Mouse (Mus musculus): ENCODE measurements at regions not wholly inside any gene's neighbourhood (a gene's known extent, or its start where the extent isn't known, plus 50 kb on each side); places are given as distances from the start of the nearest gene placed in this dataset.

- WGBS = 17% methylated on average over 3 of the region's 3 CpGs
- no peaks in the 10 kb centered on the region for H3K27me3 ChIP-seq
- no peaks in the 10 kb centered on the region for H3K9me3 ChIP-seq
- no peak overlapping the region for H3K9ac ChIP-seq (replicated peaks)
- ATAC-seq (ENCODE audit: insufficient number of reproducible peaks, insufficient read depth, low FRiP score, low TSS enrichment, low read depth) = peak; percentile 83
- no peak overlapping the region for H3K4me3 ChIP-seq (replicated peaks)
- H3K4me1 ChIP-seq (replicated peaks) = peaks cover 18% of the 10 kb centered on the region
- no peaks in the 10 kb centered on the region for H3K36me3 ChIP-seq
- H3K27ac ChIP-seq = no peak overlapping the region
- H3K4me2 ChIP-seq = no peak overlapping the region
These were observed 368.0 kb downstream of the Sec23a start for GRCm38 (mm10) chr12:58643843-58644242.

GRCm38 (mm10) chr12:58639478-58639877 is 370.4 kb upstream of the Clec14a start:
- no peaks in the 10 kb centered on the region for H3K27me3 ChIP-seq
- no peak overlapping the region for H3K27ac ChIP-seq
- H3K4me2 ChIP-seq = no peak overlapping the region
- no peak overlapping the region for H3K9ac ChIP-seq (replicated peaks)
- H3K4me3 ChIP-seq (replicated peaks) = no peak overlapping the region
- 33% methylated on average over 1 of the region's 1 CpGs for WGBS
- no peak; the same call in 1 of the 2 replicates for ATAC-seq (ENCODE audit: insufficient number of reproducible peaks, insufficient read depth, low FRiP score, low TSS enrichment, low read depth)
- H3K4me1 ChIP-seq (replicated peaks) = peaks cover 19% of the 10 kb centered on the region
- H3K9me3 ChIP-seq = no peaks in the 10 kb centered on the region
- no peaks in the 10 kb centered on the region for H3K36me3 ChIP-seq

- H3K27me3 ChIP-seq = no peaks in the 10 kb centered on the region
- H3K27ac ChIP-seq = no peak overlapping the region
- no peaks in the 10 kb centered on the region for H3K9me3 ChIP-seq
- H3K4me1 ChIP-seq (replicated peaks) = peaks cover 13% of the 10 kb centered on the region
- ATAC-seq (ENCODE audit: insufficient number of reproducible peaks, insufficient read depth, low FRiP score, low TSS enrichment, low read depth) = no peak
- no peak overlapping the region for H3K4me3 ChIP-seq (replicated peaks)
- no peak overlapping the region for H3K9ac ChIP-seq (replicated peaks)
- WGBS = 68% methylated on average over 3 of the region's 3 CpGs
- no peak overlapping the region for H3K4me2 ChIP-seq
- H3K36me3 ChIP-seq = no peaks in the 10 kb centered on the region
These were observed 369.2 kb upstream of the Clec14a start for GRCm38 (mm10) chr12:58638260-58638659.

- no peak overlapping the region for H3K9ac ChIP-seq (replicated peaks)
- no peak overlapping the region for H3K4me2 ChIP-seq
- no peak overlapping the region for H3K27ac ChIP-seq
- H3K4me1 ChIP-seq (replicated peaks) = peaks cover 21% of the 10 kb centered on the region
- WGBS = 68% methylated on average over 3 of the region's 3 CpGs
- H3K9me3 ChIP-seq = no peaks in the 10 kb centered on the region
- ATAC-seq (ENCODE audit: insufficient number of reproducible peaks, insufficient read depth, low FRiP score, low TSS enrichment, low read depth) = no peak
- no peak overlapping the region for H3K4me3 ChIP-seq (replicated peaks)
- H3K36me3 ChIP-seq = no peaks in the 10 kb centered on the region
- H3K27me3 ChIP-seq = no peaks in the 10 kb centered on the region
These were observed 363.4 kb upstream of the Clec14a start for GRCm38 (mm10) chr12:58632529-58632928.

DNA sequence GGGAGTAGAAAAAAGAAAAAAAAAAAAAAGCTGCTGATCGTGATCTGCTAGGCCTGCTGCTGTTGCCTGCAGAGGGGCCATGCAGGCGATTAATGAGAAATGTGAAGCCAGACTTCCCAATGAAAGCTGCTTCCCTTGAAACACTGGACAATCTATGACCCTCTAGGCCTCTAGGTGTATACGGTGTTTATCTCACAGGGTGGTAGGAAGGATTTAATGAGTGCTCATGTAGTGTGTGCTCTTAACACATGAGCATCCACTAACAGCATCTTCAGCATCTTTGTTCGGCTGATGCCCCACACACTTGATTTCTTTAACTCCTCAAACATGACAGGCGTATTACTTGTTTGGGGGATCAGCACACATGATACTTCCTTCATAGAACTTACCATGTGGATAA is 359.7 kb upstream of the Clec14a start:
- Histone ChIP-seq H3K4me3 (replicated peaks) (no peak overlapping the region), H3K9me3 (no peaks in the 10 kb centered on the region), H3K27ac (no peak overlapping the region), H3K27me3 (no peaks in the 10 kb centered on the region), H3K4me2 (no peak overlapping the region), H3K9ac (replicated peaks) (no peak overlapping the region), H3K36me3 (no peaks in the 10 kb centered on the region), H3K4me1 (replicated peaks) (peaks cover 17% of the 10 kb centered on the region)
- 45% methylated on average over 5 of the region's 5 CpGs for WGBS
- no peak for ATAC-seq (ENCODE audit: insufficient number of reproducible peaks, insufficient read depth, low FRiP score, low TSS enrichment, low read depth)

DNA sequence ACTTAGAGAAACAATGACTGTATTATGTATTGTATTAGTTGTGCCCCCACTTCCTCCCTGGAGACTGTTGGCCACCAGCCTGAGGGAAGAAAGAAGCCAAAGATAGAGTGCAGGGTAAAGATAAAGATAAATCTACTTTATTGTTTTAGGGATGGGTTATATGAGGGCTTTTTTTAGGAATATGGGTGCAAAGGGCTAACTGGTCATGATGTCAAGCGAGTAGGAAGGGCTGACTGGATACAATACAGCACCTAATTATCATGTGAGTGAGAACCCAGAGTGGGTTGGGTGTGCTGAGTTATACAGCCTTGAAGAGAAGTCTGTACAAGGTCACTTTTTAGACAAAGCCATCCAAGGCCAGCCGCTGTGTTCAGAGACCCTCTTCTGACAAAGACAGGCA is 356.1 kb upstream of the Clec14a start:
- WGBS = 91% methylated on average over 2 of the region's 2 CpGs
- no peak overlapping the region for H3K4me2 ChIP-seq

GRCm38 (mm10) chr12:58619508-58620310 is 350.6 kb upstream of the Clec14a start:
- WGBS = 84% methylated on average over 7 of the region's 7 CpGs
- H3K36me3 ChIP-seq = no peaks in the 10 kb centered on the region
- H3K4me1 ChIP-seq (replicated peaks) = no peaks in the 10 kb centered on the region
- no peak for ATAC-seq (ENCODE audit: insufficient number of reproducible peaks, insufficient read depth, low FRiP score, low TSS enrichment, low read depth)
- no peaks in the 10 kb centered on the region for H3K9me3 ChIP-seq
- H3K27ac ChIP-seq = no peak overlapping the region
- no peak overlapping the region for H3K4me2 ChIP-seq
- H3K9ac ChIP-seq (replicated peaks) = no peak overlapping the region
- H3K27me3 ChIP-seq = no peaks in the 10 kb centered on the region
- H3K4me3 ChIP-seq (replicated peaks) = no peak overlapping the region

More for the DNA sequence above, 356.1 kb upstream of the Clec14a start:
- H3K4me1 ChIP-seq (replicated peaks) = peaks cover 10% of the 10 kb centered on the region
- no peak for ATAC-seq (ENCODE audit: insufficient number of reproducible peaks, insufficient read depth, low FRiP score, low TSS enrichment, low read depth)
- no peaks in the 10 kb centered on the region for H3K27me3 ChIP-seq
- no peak overlapping the region for H3K4me3 ChIP-seq (replicated peaks)
- H3K9me3 ChIP-seq = no peaks in the 10 kb centered on the region
- H3K36me3 ChIP-seq = no peaks in the 10 kb centered on the region
- H3K9ac ChIP-seq (replicated peaks) = no peak overlapping the region
- no peak overlapping the region for H3K27ac ChIP-seq

- Histone ChIP-seq H3K4me3 (replicated peaks) (no peak overlapping the region), H3K27ac (no peak overlapping the region), H3K9ac (replicated peaks) (no peak overlapping the region), H3K36me3 (no peaks in the 10 kb centered on the region), H3K4me2 (no peak overlapping the region), H3K27me3 (no peaks in the 10 kb centered on the region), H3K4me1 (replicated peaks) (0 out of 2 replicates have a peak, but pooled peaks cover 4% of the 10 kb centered on the region), H3K9me3 (no peaks in the 10 kb centered on the region)
- WGBS = 85% methylated on average over 9 of the region's 9 CpGs
- ATAC-seq (ENCODE audit: insufficient number of reproducible peaks, insufficient read depth, low FRiP score, low TSS enrichment, low read depth) = no peak
These were observed 325.7 kb upstream of the Clec14a start for GRCm38 (mm10) chr12:58594781-58595180.

DNA sequence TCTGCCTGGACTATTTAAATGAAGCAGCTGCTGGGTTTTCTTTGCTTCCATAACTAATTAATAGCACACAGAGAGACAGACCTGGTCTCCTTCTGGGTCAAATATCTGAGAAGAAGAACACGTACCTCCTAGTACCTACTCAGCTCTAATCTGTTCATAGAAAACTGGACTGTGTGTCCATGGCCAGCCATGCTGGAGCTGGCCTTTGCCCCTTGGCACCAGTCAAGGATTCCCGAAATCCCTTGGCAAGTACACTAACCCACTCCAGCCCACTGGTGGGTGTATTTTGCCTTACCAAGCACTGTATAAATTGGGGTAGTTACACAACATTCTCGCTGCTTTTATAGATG is 322.4 kb upstream of the Clec14a start:
- H3K4me2 ChIP-seq = no peak overlapping the region
- H3K4me3 ChIP-seq (replicated peaks) = no peak overlapping the region
- H3K9me3 ChIP-seq = no peaks in the 10 kb centered on the region
- H3K4me1 ChIP-seq (replicated peaks) = 0 out of 2 replicates have a peak, but pooled peaks cover 4% of the 10 kb centered on the region
- H3K27ac ChIP-seq = no peak overlapping the region
- ATAC-seq (ENCODE audit: insufficient number of reproducible peaks, insufficient read depth, low FRiP score, low TSS enrichment, low read depth) = no peak
- no peaks in the 10 kb centered on the region for H3K27me3 ChIP-seq
- no peaks in the 10 kb centered on the region for H3K36me3 ChIP-seq
- H3K9ac ChIP-seq (replicated peaks) = no peak overlapping the region
- 66% methylated on average over 3 of the region's 3 CpGs for WGBS

GRCm38 (mm10) chr12:58590547-58591479 is 321.7 kb upstream of the Clec14a start:
- WGBS = 62% methylated on average over 7 of the region's 7 CpGs
- Histone ChIP-seq H3K9me3 (no peaks in the 10 kb centered on the region), H3K9ac (replicated peaks) (no peak overlapping the region), H3K4me3 (replicated peaks) (no peak overlapping the region), H3K4me1 (replicated peaks) (0 out of 2 replicates have a peak, but pooled peaks cover 4% of the 10 kb centered on the region), H3K27ac (no peak overlapping the region), H3K36me3 (no peaks in the 10 kb centered on the region), H3K27me3 (no peaks in the 10 kb centered on the region), H3K4me2 (no peak overlapping the region)
- ATAC-seq (ENCODE audit: insufficient number of reproducible peaks, insufficient read depth, low FRiP score, low TSS enrichment, low read depth) = no peak

GRCm38 (mm10) chr12:58581811-58582572 is 312.9 kb upstream of the Clec14a start:
- H3K4me3 ChIP-seq (replicated peaks) = no peak overlapping the region
- no peak overlapping the region for H3K9ac ChIP-seq (replicated peaks)
- no peak overlapping the region for H3K4me2 ChIP-seq
- H3K27me3 ChIP-seq = no peaks in the 10 kb centered on the region
- 90% methylated on average over 5 of the region's 5 CpGs for WGBS
- H3K4me1 ChIP-seq (replicated peaks) = no peaks in the 10 kb centered on the region
- ATAC-seq (ENCODE audit: insufficient number of reproducible peaks, insufficient read depth, low FRiP score, low TSS enrichment, low read depth) = no peak
- no peak overlapping the region for H3K27ac ChIP-seq
- no peaks in the 10 kb centered on the region for H3K36me3 ChIP-seq
- H3K9me3 ChIP-seq = no peaks in the 10 kb centered on the region

Measured in limb, embryonic 12.5 days (tissue).